Comparison of ENCODE assay signal across 9 mouse cellular contexts in the genomic region with DNA sequence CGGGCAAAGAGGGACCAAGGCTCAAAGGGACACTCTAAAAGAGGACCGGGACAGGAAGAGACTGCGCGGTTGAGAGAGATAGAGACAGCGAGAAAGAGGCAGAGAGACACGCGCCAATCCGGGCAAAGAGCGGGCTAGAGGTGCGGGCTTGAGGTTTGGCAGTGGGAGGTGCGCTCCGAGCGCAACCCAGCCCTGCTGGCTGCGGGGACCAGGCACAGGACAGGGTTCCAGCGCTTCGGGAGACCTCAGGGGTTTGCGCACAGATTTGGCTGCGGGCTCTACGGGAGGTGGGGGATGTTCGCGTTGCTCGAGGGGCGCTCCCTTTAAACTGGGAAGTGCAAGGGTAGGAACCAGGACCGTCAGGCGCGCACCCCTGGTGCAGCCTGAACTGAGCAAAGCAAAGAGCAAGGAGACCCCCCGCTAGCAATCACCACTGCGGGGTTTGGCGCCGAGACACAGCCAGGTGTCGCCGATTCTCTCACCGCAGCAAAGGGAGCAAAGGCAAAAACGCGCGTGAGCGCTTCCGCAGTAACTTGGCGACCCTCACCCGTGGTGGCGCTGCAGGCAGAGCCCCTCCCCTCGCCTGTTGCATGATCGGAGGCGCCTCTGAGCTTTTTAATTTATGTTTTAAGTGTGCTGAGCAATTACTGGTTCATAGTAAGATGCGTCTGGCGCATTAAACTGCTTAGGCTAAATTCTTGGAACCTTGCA. TPM values are rescaled to one million over a fixed set of nuclear protein-coding genes. Genes with fewer than 3 reads are reported as not detected.
A peak's percentile ranks its signal among the peaks of the same experiment; 100 is the strongest.
DNase-seq lines count a peak whose midpoint lies in the region; ATAC-seq and TF ChIP-seq lines count a peak whose summit lies in the region.
"Had no signal": no experiment of that assay in that cellular context is flagged by ENCODE, and none has a peak within 500 bp of the region (broad histone marks: within the 10 kb centered on the region; RNA-seq: fewer than 3 reads in every experiment).

No protein-coding gene starts in this region.

- no peak for ATAC-seq in heart, embryonic 14.5 days (ENCODE audit: insufficient number of reproducible peaks, insufficient read depth, low FRiP score, low read depth)
- ATAC-seq in hindbrain, embryonic 16.5 days, result peak; percentile 42; the same call in 1 of the 2 replicates
- peak; percentile 46; the same call in 1 of the 2 replicates for ATAC-seq in midbrain, embryonic 14.5 days (ENCODE audit: low FRiP score, low TSS enrichment)
- no peak for ATAC-seq in frontal cortex, adult (ENCODE audit: low TSS enrichment)

- H3K27ac ChIP-seq in heart, embryonic 14.5 days (replicated peaks in 1 of 2; ENCODE audit: control insufficient read depth in 1 of 2, insufficient read depth in 1 of 2, low read depth in 2 of 2, low read length in 2 of 2), result no peak overlapping the region
- H3K27ac ChIP-seq in cortical plate, adult 2 months (ENCODE audit: insufficient read depth, low read length), result no peak overlapping the region
- no peak overlapping the region for H3K27ac ChIP-seq in hindbrain, embryonic 16.5 days (ENCODE audit: low read depth, low read length)
- no peak overlapping the region for H3K27ac ChIP-seq in midbrain, embryonic 14.5 days (replicated peaks; ENCODE audit: low read depth, low read length)

- DNase-seq in heart, postnatal 14 days, result no peak
- peak; percentile 45 for DNase-seq in midbrain, embryonic 14.5 days
- no peak for DNase-seq in ovary, postnatal 10 days (ENCODE audit: low spot score)
- no peak for DNase-seq in urinary bladder, postnatal 25 days (ENCODE audit: low spot score)

- TF ChIP-seq CTCF in cortical plate, adult 2 months (IDR thresholded peaks at IDR 0.05; ENCODE audit: extremely low read depth, insufficient read depth, low read length), result no peak

- no peaks in the 10 kb centered on the region for H3K4me1 ChIP-seq in heart, embryonic 14.5 days (ENCODE audit: control insufficient read depth in 2 of 2, insufficient read depth in 2 of 2, low read length in 2 of 2)
- H3K4me1 ChIP-seq in cortical plate, adult 2 months (ENCODE audit: control insufficient read depth, insufficient read depth, low read length), result no peaks in the 10 kb centered on the region
- H3K4me1 ChIP-seq in hindbrain, embryonic 16.5 days (ENCODE audit: control insufficient read depth, insufficient read depth, low read depth, low read length), result peaks cover 2% of the 10 kb centered on the region; the same call in 1 of the 2 replicates
- H3K4me1 ChIP-seq in midbrain, embryonic 14.5 days (ENCODE audit: control insufficient read depth, insufficient read depth, low read length), result no peaks in the 10 kb centered on the region

- no peak overlapping the region for H3K9ac ChIP-seq in heart, embryonic 14.5 days (ENCODE audit: low read length)
- no peak overlapping the region for H3K9ac ChIP-seq in hindbrain, embryonic 16.5 days (ENCODE audit: low read depth, low read length)
- no peak overlapping the region for H3K9ac ChIP-seq in midbrain, embryonic 14.5 days (replicated peaks; ENCODE audit: low read length)

- no peaks in the 10 kb centered on the region for H3K9me3 ChIP-seq in heart, embryonic 14.5 days (ENCODE audit: control insufficient read depth, low read length)
- no peaks in the 10 kb centered on the region for H3K9me3 ChIP-seq in hindbrain, embryonic 16.5 days (ENCODE audit: control insufficient read depth, low read length)
- H3K9me3 ChIP-seq in midbrain, embryonic 14.5 days (ENCODE audit: control insufficient read depth, low read length), result no peaks in the 10 kb centered on the region

- H3K36me3 ChIP-seq in heart, embryonic 14.5 days (ENCODE audit: control insufficient read depth, insufficient read depth, low read length), result no peaks in the 10 kb centered on the region
- no peaks in the 10 kb centered on the region for H3K36me3 ChIP-seq in hindbrain, embryonic 16.5 days (ENCODE audit: control insufficient read depth, insufficient read depth, low read length)
- H3K36me3 ChIP-seq in midbrain, embryonic 14.5 days (ENCODE audit: control insufficient read depth, insufficient read depth, low read length), result no peaks in the 10 kb centered on the region

- intact Hi-C loops in heart, postnatal 14 days (cut with DNase I), result no loop called here

- H3K27me3 ChIP-seq in heart, embryonic 14.5 days (ENCODE audit: control insufficient read depth, insufficient read depth, low read length), result peaks cover 26% of the 10 kb centered on the region; the same call in 1 of the 2 replicates
- peaks cover 6% of the 10 kb centered on the region; the same call in 1 of the 2 replicates for H3K27me3 ChIP-seq in hindbrain, embryonic 16.5 days (replicated peaks; ENCODE audit: control insufficient read depth, insufficient read depth, low read length)
- H3K27me3 ChIP-seq in midbrain, embryonic 14.5 days (ENCODE audit: control insufficient read depth, insufficient read depth, low read length), result peaks cover 3% of the 10 kb centered on the region; the same call in 1 of the 2 replicates
- H3K27me3 ChIP-seq: CH12.LX had no signal

- 15% methylated on average over 45 of the region's 46 CpGs for WGBS in heart, embryonic 14.5 days
- whole genome bisulfite sequencing in hindbrain, embryonic 16.5 days, result 15% methylated on average over 38 of the region's 46 CpGs
- 18% methylated on average over 46 of the region's 46 CpGs for WGBS in midbrain, embryonic 14.5 days

- TF ChIP-seq POLR2A in cortical plate, adult 2 months (IDR thresholded peaks at IDR 0.05; ENCODE audit: extremely low read depth, insufficient read depth, low read length), result no peak

- peak overlapping the region; percentile 25 to 28 for H3K4me3 ChIP-seq in heart, embryonic 14.5 days (ENCODE audit: control insufficient read depth in 1 of 2, insufficient read depth in 1 of 2, low read depth in 1 of 2, low read length in 2 of 2)
- H3K4me3 ChIP-seq in cortical plate, adult 2 months (ENCODE audit: insufficient read depth, low read length), result 0 out of 2 replicates have a peak overlapping the region, but pooled peaks have one; percentile 10
- peak overlapping the region; percentile 38 for H3K4me3 ChIP-seq in hindbrain, embryonic 16.5 days (ENCODE audit: low read length)
- peak overlapping the region; percentile 32 for H3K4me3 ChIP-seq in midbrain, embryonic 14.5 days (replicated peaks; ENCODE audit: low read depth, low read length)

- H3K4me2 ChIP-seq in heart, embryonic 14.5 days (ENCODE audit: low read length), result peak overlapping the region; percentile 61
- peak overlapping the region; percentile 61 for H3K4me2 ChIP-seq in hindbrain, embryonic 16.5 days (ENCODE audit: low read length)
- peak overlapping the region; percentile 59 for H3K4me2 ChIP-seq in midbrain, embryonic 14.5 days (ENCODE audit: low read length)

RNA-seq across cellular contexts. Expression of a gene that starts 30.1 kb away (rescaled TPM):
- polyA plus RNA-seq in heart, embryonic 14.5 days (2014; fragmentation: Nextera tagmentation; extraction: Ambion mirVana), result 1.1 and 1.8 TPM in 2 replicates
- 1 to 10 TPM in 1 of 2 experiments, under 1 TPM in 1; 0.80 to 1.2 TPM for total RNA-seq in heart, postnatal 14 days (2021)
- polyA plus RNA-seq in cortical plate, adult 2 months (2012; rRNA removed), result 0.29 and 0.62 TPM in 2 replicates
- polyA plus RNA-seq in hindbrain, embryonic 16.5 days (2015; fragmentation: Nextera tagmentation; extraction: Ambion mirVana), result 9.4 and 14.1 TPM in 2 replicates
- 2.0 and 2.2 TPM in 2 replicates for polyA plus RNA-seq in midbrain, embryonic 14.5 days (2014; fragmentation: Nextera tagmentation; extraction: Ambion mirVana)
- total RNA-seq: CH12.LX had no signal

Comparison
In these comparisons a context has a peak if more than half of its experiments do, and no peak if none do; other contexts are left out.
1. ATAC-seq: peak in hindbrain, embryonic 16.5 days (single experiment) and midbrain, embryonic 14.5 days (single experiment); none in heart, embryonic 14.5 days (single experiment) and frontal cortex, adult (single experiment).
2. Peak in every context shown above with its lines, with median percentiles within 50 percentile points of each other: H3K4me2 ChIP-seq and H3K4me3 ChIP-seq.